Mouse (Mus musculus) embryonic facial prominence, embryonic 11.5 days (tissue): ENCODE results near the gene BC048403. TPM values are rescaled to one million over a fixed set of nuclear protein-coding genes. Genes with fewer than 3 reads are reported as not detected.

Experiments used
- ATAC-seq: fragments of 200-750 bp; cut with Nextera tagmentation; replicated peaks from 2 replicates; pipeline ENCODE4 v1.8.0; 2017; ENCODE audit warnings: low read depth; ENCODE audit not compliant: insufficient number of reproducible peaks, low FRiP score, low TSS enrichment
- DNase-seq: peaks from one replicate; pipeline ENCODE4 v3.0.0-alpha.2; 2015; ENCODE audit warnings: low spot score
- H3K27ac ChIP-seq: fragments of 300-500 bp; sonication (generic); replicated peaks from 2 replicates; pipeline ENCODE4 v1.5.1; 2014; ENCODE audit warnings: mild to moderate bottlenecking, low read depth, low read length, control low read depth
- H3K27me3 ChIP-seq: fragments of 300-500 bp; sonication (generic); 2 replicates; pipeline ENCODE4 v1.6.1; 2014; ENCODE audit warnings: mild to moderate bottlenecking, low read length, moderate library complexity, mixed read lengths; ENCODE audit not compliant: control insufficient read depth, insufficient read depth
- H3K36me3 ChIP-seq: fragments of 300-500 bp; sonication (generic); replicated peaks from 2 replicates; pipeline ENCODE4 v1.6.1; 2014; ENCODE audit warnings: low read depth, mild to moderate bottlenecking, low read length, moderate library complexity, mixed read lengths; ENCODE audit not compliant: control insufficient read depth, insufficient read depth
- H3K4me1 ChIP-seq: fragments of 300-500 bp; sonication (generic); 2 replicates; pipeline ENCODE4 v1.6.1; 2014; ENCODE audit warnings: low read length, mixed read lengths; ENCODE audit not compliant: control insufficient read depth, insufficient read depth
- H3K4me2 ChIP-seq: fragments of 300-500 bp; sonication (generic); 2 replicates; pipeline ENCODE4 v1.6.1; 2014; ENCODE audit warnings: low read depth, mild to moderate bottlenecking, control low read depth, low read length, moderate library complexity
- H3K4me3 ChIP-seq: fragments of 300-500 bp; sonication (generic); 2 replicates; pipeline ENCODE4 v1.5.1; 2014; ENCODE audit warnings: low read depth, low read length, control low read depth
- H3K9ac ChIP-seq: fragments of 300-500 bp; sonication (generic); replicated peaks from 2 replicates; pipeline ENCODE4 v1.6.1; 2014; ENCODE audit warnings: mild to moderate bottlenecking, control low read depth, low read length
- H3K9me3 ChIP-seq: fragments of 300-500 bp; sonication (generic); replicated peaks from 2 replicates; pipeline ENCODE4 v1.6.1; 2016; ENCODE audit warnings: mild to moderate bottlenecking, low read length, inconsistent platforms, mixed read lengths; ENCODE audit not compliant: control insufficient read depth
- WGBS: fragments of 180-500 bp; shearing (Covaris S2); extraction: QIAGEN DNeasy Blood & Tissue Kit; methylation state at CpG from one replicate; pipeline ENCODE4 v1.1.7; 2014; 5-methylcytosine and 5-hydroxymethylcytosine counted together
- polyA plus RNA-seq: library from polyadenylated mRNA; unstranded; fragments of >200 nt; fragmentation: Nextera tagmentation; extraction: Ambion mirVana; gene quantifications from 2 replicates; pipeline ENCODE4 v1.2.1, GENCODE M21; 2014

BC048403 gene
- polyA plus RNA-seq, 1 experiment from 2014 or later = 3.1 TPM

DNA sequence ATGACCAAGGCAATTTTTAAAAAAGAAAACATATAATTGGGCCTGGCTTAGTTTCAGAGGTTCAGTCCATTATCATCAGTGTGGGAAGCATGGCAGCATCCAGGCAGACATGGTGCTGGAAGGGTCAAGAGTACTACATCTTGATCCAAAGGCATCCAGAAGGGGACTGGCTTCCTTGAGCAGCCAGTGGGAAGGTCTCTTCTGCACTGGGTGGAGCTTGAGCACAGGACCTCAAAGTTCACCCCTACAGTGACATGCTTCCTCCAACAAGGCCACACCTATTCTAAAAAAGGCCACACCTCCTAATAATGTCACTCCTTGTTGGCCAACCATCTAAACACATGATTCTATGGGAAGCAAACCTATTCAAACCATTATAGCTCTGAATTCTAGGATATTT lies 22.9 kb upstream of the BC048403 start:
- Histone ChIP-seq H3K4me2 (no peak overlapping the region), H3K36me3 (no peaks in the 10 kb centered on the region), H3K4me1 (no peaks in the 10 kb centered on the region), H3K4me3 (no peak overlapping the region), H3K9me3 (no peaks in the 10 kb centered on the region), H3K27ac (no peak overlapping the region), H3K27me3 (no peaks in the 10 kb centered on the region), H3K9ac (no peak overlapping the region)
- no peak for DNase-seq
- ATAC-seq = no peak

DNA sequence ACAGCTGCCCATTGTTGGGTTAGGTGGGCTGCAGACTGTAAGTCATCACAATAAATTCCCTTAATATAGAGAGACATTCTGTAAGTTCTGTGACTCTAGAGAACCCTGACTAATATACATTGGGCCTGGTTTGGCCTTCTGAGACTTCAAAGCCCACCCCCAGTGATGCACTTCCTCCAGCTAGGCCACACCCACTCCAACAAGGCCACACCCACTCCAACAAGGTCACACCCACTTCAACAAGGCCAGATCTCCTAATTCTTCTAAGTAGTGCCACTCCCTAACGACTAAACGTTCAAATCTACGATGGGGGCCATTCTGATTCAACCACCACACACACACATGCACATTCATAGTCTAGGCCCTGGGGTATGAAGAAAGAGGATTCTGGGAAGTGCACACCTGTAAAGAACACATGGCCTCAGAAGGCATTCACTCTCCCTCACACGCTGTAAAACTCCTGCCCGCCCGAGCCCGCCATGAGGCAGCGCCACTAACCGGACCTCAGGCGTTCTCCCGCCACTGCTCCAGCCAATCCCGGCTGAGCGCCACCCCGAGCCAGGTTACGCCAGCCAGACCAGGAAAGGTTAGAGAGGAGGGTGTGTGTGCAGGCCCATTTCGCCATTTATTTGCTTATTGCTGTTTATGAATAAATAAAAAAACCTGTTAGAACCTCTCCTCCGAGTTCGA lies 20.7 kb upstream of the BC048403 start:
- H3K4me2 ChIP-seq = no peak overlapping the region
- no peaks in the 10 kb centered on the region for H3K36me3 ChIP-seq
- no peak for DNase-seq
- no peak overlapping the region for H3K4me3 ChIP-seq
- no peak for ATAC-seq
- no peak overlapping the region for H3K27ac ChIP-seq
- no peak overlapping the region for H3K9ac ChIP-seq
- H3K4me1 ChIP-seq = no peaks in the 10 kb centered on the region
- 93% methylated on average over 18 of the region's 18 CpGs for WGBS
- H3K9me3 ChIP-seq = no peaks in the 10 kb centered on the region
- H3K27me3 ChIP-seq = no peaks in the 10 kb centered on the region

GRCm38 (mm10) chr10:121720701-121721100 lies 19.0 kb upstream of the BC048403 start:
- no peaks in the 10 kb centered on the region for H3K27me3 ChIP-seq
- DNase-seq = no peak
- WGBS = 94% methylated on average over 13 of the region's 13 CpGs

GRCm38 (mm10) chr10:121726505-121726904 lies 13.2 kb upstream of the BC048403 start:
- DNase-seq (no peak), ATAC-seq (no peak)
- Histone ChIP-seq H3K4me1 (no peaks in the 10 kb centered on the region), H3K36me3 (no peaks in the 10 kb centered on the region), H3K4me2 (no peak overlapping the region), H3K27me3 (no peaks in the 10 kb centered on the region), H3K9ac (no peak overlapping the region), H3K4me3 (no peak overlapping the region), H3K9me3 (no peaks in the 10 kb centered on the region), H3K27ac (no peak overlapping the region)
- 74% methylated on average over 4 of the region's 4 CpGs for WGBS

More at GRCm38 (mm10) chr10:121720701-121721100, 19.0 kb upstream of the BC048403 start:
- Histone ChIP-seq H3K27ac (no peak overlapping the region), H3K9me3 (no peaks in the 10 kb centered on the region), H3K4me1 (no peaks in the 10 kb centered on the region), H3K36me3 (no peaks in the 10 kb centered on the region), H3K4me3 (no peak overlapping the region), H3K9ac (no peak overlapping the region), H3K4me2 (no peak overlapping the region)
- no peak for ATAC-seq

GRCm38 (mm10) chr10:121727151-121727550 lies 12.6 kb upstream of the BC048403 start:
- DNase-seq (no peak), ATAC-seq (no peak)
- no peak overlapping the region for H3K4me3 ChIP-seq
- H3K27ac ChIP-seq = no peak overlapping the region
- 71% methylated on average over 4 of the region's 4 CpGs for WGBS
- H3K4me2 ChIP-seq = no peak overlapping the region
- H3K36me3 ChIP-seq = no peaks in the 10 kb centered on the region
- H3K27me3 ChIP-seq = no peaks in the 10 kb centered on the region
- H3K9ac ChIP-seq = no peak overlapping the region
- no peaks in the 10 kb centered on the region for H3K9me3 ChIP-seq
- no peaks in the 10 kb centered on the region for H3K4me1 ChIP-seq

DNA sequence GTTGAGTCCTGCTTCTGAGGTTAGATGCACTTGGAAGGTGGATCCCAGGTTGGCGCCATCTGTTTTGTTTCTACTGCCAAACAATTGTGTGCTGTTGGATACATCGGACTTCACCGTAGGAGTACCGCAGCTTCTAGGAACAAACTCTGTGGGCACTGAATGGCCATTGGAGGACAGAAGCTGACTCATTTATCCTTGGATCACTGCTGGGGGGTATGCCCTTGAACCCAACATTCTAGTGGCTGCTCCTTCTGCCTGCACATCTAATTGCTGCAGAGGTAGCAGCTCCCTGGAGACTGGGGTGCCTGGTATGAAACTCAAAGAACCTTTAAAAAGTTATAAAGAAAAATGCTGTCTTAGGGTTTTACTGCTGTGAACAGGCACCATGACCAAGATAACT lies 11.5 kb upstream of the BC048403 start:
- no peak overlapping the region for H3K4me3 ChIP-seq
- H3K4me2 ChIP-seq = no peak overlapping the region
- DNase-seq = no peak
- no peaks in the 10 kb centered on the region for H3K36me3 ChIP-seq
- ATAC-seq = no peak
- over 99% methylated on average over 4 of the region's 4 CpGs for WGBS
- H3K27me3 ChIP-seq = no peaks in the 10 kb centered on the region
- H3K9me3 ChIP-seq = no peaks in the 10 kb centered on the region
- no peak overlapping the region for H3K9ac ChIP-seq
- H3K4me1 ChIP-seq = no peaks in the 10 kb centered on the region
- no peak overlapping the region for H3K27ac ChIP-seq

DNA sequence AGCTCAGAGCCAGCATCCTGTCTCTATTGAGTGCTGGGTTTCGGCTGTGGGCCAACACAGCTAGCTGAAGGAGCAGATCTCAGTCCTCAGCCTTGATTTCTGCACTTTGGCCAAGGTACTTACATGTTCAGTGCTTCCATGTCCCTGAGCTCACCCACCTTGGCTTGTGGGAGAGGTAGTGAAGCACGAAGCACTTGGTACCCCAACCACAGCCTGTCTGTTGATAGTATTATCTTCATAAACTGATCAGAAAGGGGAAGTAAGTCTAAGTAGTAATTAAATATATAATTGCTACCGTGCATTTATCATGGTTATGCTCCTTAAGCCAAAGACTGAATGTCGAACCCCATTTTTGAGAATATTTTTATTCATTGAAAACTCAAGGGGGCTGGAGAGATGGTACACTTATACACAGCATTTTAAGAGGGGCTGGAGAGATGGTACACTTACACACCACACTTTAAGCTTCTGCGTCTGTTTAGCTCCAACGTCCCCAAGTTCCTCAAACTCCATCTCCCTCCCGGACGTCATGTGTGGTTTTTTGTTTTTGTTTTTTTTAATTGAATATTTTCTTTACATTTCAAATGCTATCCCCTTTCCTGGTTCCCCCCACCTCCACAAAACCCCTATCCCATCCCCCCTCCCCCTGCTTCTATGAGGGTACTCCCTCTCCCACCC lies 8.6 kb upstream of the BC048403 start:
- Histone ChIP-seq H3K36me3 (no peaks in the 10 kb centered on the region), H3K4me1 (no peaks in the 10 kb centered on the region), H3K27me3 (no peaks in the 10 kb centered on the region), H3K9me3 (no peaks in the 10 kb centered on the region), H3K4me2 (no peak overlapping the region), H3K9ac (no peak overlapping the region), H3K4me3 (no peak overlapping the region), H3K27ac (no peak overlapping the region)
- ATAC-seq (no peak), DNase-seq (no peak)
- 87% methylated on average over 8 of the region's 8 CpGs for WGBS

DNA sequence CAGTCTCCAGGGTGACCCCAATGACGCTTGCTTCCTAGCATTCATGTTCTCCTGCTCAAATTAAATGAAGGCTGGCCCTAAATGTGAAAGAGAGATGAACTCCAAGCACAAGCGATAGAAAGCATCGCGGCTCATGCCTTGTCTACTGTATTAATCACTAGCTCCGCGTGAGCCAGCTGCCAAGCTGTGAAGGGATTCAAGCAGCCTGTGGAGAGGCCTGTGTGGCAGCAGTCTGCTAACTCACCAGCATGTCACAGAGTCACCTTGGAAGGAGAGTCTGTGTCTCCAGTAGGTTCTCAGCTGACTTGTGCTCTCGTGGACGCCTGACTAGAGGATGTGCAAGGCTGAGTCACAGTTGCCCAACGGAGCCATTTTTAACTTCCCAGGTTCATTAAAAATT lies 7.2 kb upstream of the BC048403 start:
- Histone ChIP-seq H3K27ac (no peak overlapping the region), H3K4me3 (no peak overlapping the region), H3K27me3 (no peaks in the 10 kb centered on the region), H3K4me1 (no peaks in the 10 kb centered on the region), H3K36me3 (no peaks in the 10 kb centered on the region), H3K9ac (no peak overlapping the region), H3K4me2 (no peak overlapping the region), H3K9me3 (no peaks in the 10 kb centered on the region)
- WGBS = 90% methylated on average over 9 of the region's 9 CpGs
- DNase-seq (no peak), ATAC-seq (no peak)
